Mouse (Mus musculus): ENCODE data around the gene Mgat4a.

Mgat4a gene

DNA sequence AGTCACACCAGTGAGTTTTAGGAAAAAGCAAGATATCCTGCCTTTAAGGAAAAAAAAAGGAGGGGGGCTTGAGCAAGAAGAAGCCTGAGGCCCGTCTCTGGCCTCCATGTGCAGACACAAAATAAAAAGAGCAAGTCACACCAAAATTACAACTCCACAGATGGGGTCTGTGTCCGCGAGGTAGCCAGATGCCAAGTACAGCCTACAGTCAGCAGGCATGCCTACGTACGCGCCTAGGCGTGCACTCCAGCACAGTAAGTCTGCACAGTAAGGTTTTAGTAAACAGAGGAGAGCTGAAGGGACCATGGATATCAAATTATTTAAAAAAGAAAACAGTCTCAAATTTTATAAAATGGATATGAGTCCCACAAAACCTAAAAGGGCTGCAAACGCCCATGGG is 89.5 kb downstream of the Mgat4a start:
- no peak for DNase-seq

DNA sequence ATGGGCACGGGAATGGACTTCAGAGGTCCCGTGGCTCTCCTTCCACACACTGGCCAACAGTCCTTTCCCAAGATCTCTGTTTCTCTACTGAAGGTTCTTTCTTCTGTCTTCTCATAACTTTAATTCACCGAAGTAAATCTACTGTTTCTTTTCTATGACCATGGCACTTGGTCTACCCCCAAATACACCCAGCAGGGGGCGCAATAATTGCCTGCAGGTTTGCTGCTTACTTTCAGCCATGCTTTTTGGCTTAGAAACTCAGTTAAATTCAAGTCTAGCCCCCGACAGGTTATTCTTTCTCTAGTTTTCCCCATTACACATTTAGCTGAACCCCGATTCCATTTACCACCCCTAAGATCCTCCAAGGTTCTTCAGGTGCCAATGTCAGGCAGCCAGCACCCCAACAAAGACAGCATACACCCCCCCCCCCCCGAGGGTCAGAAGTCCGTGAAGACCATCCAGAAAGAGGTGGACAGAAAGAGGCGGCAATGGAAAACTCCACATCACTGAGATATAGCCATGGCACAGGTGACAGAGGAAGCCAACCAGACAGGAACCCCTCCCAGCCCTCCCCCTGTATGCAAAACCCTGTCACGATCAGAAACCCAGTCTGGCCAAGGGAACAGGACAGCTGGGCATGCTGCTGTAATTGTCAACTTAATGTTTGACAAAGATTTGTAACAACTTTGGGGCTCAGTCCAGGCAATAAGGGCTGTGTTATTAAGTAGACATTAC is 92.3 kb downstream of the Mgat4a start:
- peak; percentile 66 for DNase-seq

DNA sequence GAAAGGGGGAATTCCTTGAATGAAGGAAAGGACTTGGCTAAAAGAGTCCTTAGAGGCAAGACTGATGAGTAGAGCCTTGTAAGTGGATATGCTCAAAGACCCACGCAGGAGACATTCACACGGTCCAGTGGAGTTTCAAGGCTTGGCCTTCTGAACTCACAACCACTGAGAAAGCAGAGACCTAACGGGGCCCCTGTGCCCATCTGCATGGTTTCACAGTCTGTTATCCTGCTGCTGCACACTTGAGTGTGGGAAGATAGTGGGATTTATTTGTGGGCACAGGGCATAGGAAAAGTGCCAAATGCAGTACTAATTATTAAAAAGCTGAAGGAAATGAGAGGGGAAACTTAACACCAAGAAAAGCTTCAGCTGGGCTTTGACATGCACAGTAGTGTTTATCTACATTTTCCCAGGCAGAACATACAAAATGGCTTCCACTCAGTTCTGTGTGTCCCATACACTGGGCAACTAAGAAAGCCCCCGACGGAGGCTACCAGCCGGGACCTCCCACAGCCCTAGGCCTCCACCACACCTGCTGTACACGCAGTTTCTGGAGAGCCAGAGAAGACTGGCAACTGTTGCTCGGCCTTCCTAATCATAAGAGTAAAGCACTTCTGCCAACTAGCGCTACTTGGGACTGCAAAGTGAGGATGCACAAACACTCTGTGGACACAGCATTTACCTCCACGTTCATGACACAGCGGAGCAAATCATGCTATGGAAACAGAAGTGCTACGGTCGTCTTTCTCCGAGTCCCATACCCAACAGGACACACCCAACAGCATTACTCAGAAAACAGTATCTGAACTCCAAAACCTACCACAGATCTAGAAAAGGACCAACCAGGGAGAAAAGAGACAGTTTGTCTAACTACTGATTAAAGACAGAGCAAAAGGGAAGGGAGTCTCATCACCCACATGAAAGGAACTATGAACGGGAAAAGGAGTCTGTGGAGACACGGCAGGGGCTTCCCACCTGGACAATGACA is 97.7 kb downstream of the Mgat4a start:
- no peak for DNase-seq

DNA sequence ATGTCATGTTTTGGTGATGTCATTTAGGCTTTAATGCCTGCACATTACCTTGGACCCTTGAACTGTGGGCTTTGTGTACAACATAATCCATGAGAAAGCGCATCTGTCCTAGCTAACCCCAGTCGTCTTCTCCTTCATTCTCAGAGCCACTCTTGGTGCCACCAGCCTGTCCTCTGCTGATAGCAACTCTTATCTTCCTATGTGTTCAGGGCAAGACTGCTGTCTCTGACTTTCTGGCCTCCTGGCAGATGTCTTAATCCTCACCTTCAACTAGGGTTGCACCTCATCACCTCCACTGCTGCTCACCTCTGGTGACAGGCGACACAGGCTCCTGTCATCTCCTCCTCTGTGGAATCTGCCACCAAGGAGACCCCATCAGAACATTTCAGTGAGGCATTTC is 104.4 kb downstream of the Mgat4a start:
- DNase-seq, result no peak

DNA sequence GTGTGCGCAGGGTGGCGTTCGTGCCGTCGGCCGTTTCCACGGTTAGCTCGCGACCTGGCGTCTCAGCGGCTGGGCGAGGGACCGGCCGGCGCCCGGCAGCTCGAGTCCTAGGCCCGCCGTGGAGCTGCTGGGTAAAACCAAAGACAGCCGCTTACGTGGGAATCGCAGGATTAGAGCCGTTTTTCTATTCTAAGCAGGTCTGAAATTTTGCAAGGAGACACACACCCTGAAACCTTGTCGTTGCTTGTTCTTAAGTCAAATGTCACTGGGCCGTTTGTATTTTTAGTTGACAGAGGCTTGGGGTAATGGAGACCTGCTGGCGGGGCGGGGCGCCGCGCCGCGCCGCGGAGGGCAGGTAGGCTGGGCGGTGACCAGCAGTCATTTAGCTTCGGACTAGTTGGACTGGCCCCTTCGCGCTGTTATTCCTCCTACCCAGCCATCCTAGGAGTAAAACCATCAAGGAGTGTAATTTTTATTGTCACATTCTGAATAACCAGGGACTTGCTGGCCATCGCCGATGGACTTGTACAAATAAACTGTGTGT is 110.4 kb downstream of the Mgat4a start:
- DNase-seq, result no peak

DNA sequence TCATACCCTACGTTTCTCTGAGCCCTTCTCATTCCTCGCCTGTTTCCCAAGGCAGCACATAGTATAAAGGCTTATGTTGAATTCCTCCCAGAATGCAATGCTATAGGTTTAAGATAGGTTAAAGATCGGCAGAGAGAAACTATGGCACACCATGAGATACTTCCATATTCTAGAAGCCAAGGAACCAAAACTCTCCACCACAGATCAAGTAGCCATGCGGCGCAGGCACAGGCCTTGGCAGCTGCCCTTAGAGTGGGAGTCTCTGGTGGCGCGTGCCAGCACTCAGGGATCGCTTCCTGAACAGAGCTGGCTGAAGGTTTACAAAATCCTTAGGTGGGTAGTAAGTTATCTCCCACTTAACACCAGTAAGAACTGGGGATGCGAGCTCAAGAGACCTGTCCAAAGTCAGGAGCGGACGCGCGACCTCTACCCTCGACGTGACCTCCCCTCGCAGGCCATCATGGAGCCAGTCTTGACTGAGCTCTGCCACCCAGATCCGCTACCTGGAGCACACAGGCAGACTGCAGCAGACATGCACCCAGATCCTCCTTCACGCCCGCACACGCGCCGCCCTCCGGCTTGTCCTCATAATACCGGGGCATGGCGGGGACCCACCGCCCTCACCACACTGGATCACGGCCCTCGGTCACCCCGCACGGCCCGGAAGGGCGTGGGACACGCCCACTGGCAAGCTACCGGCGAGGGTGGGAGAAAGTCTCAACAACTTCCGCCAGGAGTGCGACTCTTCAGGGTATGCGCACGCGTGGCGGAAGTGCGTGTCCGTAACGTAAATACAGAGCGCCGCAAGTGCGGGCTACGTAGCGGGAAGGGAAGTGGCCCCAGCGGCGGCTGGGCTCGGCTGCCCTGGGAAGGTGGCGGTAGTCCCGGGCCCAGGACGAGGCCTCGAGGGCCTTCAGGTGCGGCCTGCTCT is 111.2 kb downstream of the Mgat4a start, which contains the start of the genes Coa5 and Unc50:
Gene Coa5, minus strand, starts transcription at position 738 of the 931 bp plus-strand sequence.
Gene Unc50, plus strand, starts transcription at position 774 of the 931 bp plus-strand sequence.
- DNase-seq, result peak; percentile 92

DNA sequence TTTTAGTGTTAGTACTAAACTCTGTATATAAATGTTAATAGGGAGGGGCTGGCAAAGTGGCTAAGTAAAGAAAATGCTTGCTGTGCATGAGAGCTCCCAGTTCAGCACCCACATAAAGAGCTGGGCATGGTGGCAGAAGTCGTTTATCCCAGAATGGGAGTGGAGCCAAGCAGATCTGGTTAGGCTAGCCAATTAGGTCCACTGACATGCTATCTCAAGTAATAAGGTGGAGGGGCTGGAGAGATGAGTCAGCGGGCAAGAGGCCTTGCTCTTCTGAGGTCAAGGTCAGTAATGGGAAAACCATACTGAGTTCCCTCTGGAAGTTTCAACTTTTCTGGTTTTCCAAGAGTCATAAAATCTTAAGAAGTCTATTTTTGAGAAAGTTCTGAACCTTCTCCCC is 111.9 kb downstream of the Mgat4a start:
- no peak for DNase-seq

DNA sequence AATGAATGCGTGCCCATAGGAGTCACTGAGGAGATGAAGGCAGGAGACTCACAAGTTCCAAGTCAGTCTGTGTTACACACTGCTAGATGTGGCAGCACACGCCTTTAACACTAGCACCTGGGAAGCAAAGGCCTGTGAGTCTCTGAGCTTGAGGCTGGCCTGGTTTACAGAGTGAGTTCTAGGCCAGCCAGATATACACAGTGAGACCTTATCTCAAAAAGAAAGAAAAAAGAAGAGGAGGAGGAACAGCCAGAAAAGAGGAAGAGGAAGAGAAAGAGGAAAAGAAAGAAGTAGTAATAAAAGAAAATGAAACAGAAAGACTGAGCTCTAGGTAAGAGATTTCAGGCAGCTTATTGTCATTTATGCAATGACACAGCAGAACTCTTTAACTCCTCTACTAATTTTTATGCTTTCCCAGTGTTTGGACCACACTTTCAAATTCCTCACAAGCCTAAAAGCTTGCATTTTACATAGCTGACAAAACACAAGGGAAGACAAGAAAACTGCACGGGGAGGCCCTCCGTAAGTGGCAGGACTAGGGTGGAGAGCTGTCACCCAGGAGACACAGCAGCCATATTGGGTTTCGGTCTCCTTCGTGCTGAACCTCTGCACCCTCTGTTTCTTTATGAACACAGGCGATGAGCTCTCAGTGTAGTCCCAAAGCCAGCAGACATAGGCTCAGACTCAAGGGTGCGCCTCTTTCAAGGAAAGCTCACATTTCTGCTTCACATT is 113.5 kb downstream of the Mgat4a start:
- DNase-seq, result no peak

DNA sequence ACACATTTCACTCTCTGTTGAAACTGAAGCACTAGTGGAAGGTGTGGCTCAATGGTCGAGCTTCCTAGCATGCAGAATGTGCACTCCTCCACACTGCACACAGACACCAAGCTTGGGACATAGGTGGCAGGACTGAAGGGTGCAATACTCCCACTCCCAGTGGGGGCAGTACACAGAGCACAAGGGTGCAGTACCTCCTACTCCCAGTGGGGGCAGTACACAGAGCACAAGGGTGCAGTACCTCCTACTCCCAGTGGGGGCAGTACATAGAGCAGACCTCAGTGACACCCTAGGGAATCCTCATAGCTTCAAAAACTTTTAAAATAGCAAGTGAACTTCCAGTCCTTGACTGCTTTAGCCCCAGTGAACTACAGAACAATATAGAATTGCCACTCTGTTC is 121.4 kb downstream of the Mgat4a start:
- DNase-seq, result peak; percentile 62

DNA sequence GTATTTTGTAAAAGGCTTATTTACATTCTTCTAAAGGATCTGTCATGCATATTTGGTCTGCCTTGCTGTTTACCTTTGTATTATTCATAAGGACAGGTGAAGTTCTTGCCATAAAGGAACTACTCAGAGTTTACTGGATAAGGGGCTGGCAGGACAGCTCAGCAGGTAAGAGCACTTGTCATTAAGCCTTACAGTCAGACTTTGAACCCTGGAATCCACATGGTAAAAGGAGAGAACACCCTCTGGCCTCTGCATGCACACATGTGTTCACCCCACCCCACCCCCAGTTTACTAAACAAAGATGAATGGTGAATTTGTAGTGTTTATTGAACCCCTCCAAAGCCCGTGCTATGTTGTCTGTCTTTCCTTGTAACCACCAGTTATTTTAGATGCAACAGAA is 125.4 kb downstream of the Mgat4a start:
- no peak for DNase-seq

DNA sequence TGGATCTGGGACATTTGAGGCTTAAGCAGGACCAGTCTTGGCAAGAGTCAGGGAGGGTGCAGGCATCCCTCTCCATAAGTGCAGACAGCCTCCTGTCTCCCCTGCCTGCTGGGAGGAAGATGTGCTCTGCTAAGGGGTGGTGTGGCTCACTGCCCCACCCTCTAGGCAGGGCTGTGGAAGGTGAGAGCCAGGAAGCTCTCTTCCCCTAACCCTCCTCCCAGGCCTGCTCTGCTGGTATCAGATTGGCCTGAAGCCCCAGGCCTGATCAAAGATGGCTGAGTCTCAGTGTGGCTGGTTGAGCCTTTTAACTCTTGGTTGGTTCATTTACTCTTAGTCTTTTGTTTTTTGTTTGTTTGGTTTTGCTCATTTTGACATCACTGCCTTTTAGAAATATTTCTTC is 131.2 kb downstream of the Mgat4a start:
- no peak for DNase-seq

DNA sequence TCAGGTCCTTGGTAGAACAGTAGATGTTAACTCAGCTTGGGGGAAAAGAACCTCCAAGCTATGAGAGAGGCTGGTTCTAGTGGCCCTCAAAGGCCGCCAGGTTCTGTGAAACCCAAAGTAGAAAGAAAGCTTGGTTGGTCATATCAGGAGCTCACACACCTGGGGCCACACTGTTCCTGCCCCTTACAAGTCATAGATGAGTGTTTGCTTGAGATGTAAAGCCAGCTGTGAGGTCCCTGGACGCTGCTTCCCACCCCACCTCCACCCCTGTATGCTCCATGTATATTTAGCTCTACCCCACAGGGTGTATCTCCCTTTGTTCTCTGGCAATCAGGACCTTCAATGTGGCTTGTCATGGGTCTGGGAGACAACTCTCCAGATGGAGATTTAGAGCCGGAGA is 132.1 kb downstream of the Mgat4a start:
- no peak for DNase-seq

DNA sequence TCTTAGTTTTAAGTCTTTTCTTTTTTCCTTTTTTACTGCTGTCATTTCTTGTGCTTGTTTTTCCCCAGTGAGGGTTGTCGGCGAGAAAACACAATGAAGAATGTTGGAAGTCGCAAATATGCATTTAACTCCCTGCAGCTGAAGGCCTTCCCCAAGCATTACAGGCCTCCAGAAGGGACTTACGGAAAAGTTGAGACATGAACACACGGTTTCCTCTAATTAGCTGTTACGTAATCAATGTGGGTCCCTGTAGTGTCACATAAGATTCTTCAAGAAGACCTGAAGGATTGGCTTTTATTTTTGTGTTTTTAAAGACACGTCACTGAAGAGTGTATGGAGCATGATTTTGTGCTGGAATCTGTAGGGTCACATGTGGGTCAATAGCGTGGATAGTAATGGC is 132.8 kb downstream of the Mgat4a start:
- DNase-seq, result no peak

DNA sequence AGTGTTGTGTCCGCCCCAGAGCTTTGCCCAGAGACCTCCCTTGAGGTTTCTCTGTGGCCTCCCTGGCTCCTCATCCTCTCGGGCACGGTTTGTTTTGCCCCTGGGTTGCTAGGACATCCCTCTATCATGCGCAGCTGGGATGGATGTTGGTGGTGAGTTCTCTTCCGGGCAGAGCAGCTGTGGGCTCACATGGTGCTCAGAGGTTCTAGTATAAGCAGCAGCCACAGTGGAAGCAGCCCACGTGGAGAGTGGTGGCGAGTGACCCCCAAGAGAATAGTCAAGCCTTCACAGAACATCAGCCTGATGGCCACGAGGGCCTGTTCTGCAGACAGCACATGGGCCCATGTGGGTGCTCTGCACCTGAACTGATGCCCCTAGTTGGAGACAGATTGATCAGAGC is 133.6 kb downstream of the Mgat4a start:
- DNase-seq, result no peak

DNA sequence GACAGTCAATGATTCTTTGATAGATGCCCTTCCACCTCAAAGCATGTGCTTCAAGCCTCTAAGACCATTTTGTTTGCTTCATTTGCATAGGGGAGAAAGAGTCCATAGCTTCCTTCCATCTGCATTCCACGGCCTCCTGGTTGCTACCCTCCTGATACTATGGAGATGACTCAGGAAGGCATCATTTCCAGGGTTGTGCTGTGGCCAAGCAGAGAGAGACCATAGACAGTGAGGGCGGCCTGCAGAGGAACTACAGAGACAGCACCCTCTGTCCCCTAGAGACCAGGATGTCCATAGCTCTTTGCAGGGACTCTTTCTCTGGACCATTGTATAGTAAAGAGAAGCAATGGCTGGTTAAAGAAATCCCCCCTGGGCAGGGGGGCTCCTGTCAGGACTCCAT is 135.7 kb downstream of the Mgat4a start:
- DNase-seq, result no peak

DNA sequence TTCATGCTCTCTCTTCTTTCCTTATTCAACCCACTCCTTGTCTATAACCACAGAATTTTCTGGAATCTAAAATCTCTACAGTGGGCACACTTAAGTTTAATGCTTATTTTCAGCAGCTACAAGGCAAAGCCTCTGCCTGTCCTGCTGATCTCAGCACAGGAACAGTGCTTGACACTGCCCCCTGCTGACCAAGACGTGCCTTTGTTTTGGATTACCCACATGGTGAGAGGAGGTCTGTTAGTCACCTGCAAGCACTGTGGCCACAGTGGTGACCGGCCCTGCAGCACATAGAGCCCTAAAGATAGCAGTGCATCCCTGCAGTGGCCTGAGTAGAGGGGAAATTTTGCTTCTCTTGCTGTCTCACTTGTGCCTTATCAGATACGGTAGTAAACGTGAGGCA is 139.1 kb downstream of the Mgat4a start:
- peak; percentile 60 for DNase-seq

DNA sequence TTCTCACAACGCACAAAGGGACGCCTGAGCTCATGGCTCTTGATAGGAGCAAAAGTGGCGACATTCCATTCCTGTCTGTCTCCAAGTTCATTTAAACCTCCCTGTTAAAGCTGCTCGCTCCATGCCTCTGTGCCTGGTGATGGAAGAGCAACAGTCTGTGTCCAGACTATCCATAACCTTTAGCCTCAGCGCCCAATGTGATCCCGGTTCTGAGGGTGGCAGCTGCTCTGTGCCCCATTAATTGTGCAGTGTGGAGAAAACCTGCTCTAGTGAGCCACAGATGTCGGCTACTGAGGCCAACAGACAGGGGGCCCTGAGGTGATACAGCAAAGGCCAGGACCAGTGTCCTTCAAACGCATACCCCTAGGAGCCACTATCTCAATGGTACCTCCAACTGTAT is 141.1 kb downstream of the Mgat4a start:
- no peak for DNase-seq

DNA sequence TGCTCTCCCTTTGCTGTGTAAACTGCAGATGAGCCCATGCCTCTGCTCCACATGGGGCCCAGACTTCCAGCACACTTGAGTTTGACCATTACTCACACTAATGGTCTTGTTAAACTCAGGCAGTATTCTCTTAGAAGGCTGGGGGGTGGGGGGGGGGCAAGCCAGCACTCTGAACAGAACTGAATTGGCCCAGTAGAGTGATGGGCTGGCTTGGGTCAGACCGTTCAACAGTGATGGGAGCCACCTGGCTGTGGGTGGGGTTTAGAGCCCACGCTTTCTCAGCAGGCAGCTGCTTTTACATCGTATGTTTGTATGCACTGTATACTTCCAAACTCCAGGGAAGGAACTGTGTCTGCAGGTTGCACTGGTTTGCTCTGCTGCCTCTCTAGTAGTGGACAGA is 141.9 kb downstream of the Mgat4a start:
- no peak for DNase-seq

DNA sequence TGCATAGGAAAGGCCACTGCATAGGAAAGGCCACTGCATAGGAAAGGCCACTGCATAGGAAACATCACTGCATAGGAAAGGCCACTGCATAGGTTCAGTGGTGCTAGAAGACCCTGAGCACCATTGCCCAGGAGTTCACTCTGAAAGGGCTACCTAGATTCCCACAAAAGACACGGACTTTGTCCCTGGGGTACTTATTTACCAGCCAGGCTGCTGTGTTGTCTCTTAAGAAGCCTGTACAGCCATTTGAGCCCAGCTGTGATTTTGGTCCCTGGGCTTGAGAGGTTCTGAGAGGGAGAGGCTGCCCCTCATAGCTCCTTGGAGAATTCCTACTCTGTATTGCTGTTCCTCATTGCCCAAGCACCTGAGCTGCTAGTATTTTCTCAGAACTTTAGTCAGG is 144.3 kb downstream of the Mgat4a start:
- no peak for DNase-seq

DNA sequence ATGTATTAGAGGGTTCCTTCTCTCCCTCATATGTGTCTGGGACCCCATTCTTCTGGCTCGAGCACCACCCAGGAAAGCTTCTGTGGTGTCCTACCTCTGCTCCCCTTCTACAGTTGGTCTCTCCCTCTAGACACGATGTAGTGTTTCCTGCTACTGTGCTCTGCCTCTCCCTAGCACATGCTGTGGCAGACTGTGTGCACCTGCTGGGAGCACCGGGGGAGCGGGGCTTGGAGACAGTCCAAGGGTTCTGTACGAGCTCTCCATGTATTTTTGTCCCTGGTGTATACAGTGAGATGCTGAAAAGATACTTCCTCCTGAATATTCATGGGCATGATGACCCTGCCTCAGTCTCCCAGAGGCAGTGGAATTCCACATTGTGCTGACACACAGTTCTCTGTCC is 147.6 kb downstream of the Mgat4a start:
- peak; percentile 72 for DNase-seq
